Mouse (Mus musculus): ENCODE data around the gene E130114P18Rik. TPM values are rescaled to one million over a fixed set of nuclear protein-coding genes. Genes with fewer than 3 reads are reported as not detected.

E130114P18Rik gene
- polyA plus RNA-seq, 1 experiment from 2014 or later = 0.60 TPM

DNA sequence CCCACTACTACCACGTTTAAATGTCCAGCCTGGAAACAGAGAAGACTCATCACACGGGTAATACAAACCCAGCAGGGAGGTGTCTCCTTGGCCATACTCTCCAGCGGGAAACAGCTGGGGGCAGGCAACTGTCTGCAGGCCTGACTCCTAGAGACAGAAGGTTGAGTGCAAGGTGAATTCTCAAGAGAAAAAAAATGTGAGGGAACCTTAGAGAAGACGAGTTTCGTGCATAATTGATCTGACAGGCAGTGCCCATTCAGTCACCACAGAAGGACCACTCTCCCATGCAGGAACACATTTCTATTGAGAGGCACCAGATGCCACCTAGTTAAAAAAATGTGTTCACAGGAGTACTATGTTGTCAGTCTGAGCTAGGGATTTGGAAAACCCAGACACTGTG is 105.4 kb downstream of the E130114P18Rik start:
- WGBS = 64% methylated on average over 5 of the region's 5 CpGs
- no peak for ATAC-seq (replicated peaks; ENCODE audit: low FRiP score)
- Histone ChIP-seq H3K4me3 (ENCODE audit: low read depth, low read length) (no peak overlapping the region), H3K27me3 (replicated peaks; ENCODE audit: control insufficient read depth, insufficient read depth, low read length) (no peaks in the 10 kb centered on the region), H3K36me3 (ENCODE audit: control insufficient read depth, insufficient read depth, low read length) (no peaks in the 10 kb centered on the region), H3K27ac (ENCODE audit: low read depth, low read length) (no peak overlapping the region), H3K9me3 (ENCODE audit: control insufficient read depth, low read length) (no peaks in the 10 kb centered on the region), H3K9ac (ENCODE audit: low read depth, low read length) (no peak overlapping the region), H3K4me1 (replicated peaks; ENCODE audit: control insufficient read depth, insufficient read depth, low read length) (0 out of 2 replicates have a peak, but pooled peaks cover 4% of the 10 kb centered on the region), H3K4me2 (no peak overlapping the region)
- DNase-seq (ENCODE audit: low spot score) = no peak

DNA sequence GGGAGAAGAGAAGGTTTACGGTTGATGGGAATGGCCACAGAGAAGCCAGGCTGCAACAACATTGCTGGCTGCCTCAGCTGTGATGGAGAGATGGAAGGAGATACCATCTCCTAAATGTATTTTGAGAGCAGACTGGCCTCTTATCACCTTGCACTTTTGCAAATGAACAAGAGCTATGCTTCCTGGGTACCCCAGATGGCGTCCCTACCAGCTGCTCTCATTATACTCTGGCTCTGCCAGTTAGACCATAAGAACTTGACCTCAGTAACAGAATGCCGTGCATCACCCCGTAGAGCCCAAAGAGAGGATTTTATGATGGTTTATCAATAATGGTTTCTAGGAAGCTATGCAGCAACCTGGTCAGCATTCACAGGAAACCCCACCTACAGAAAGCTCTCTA is 106.0 kb downstream of the E130114P18Rik start:
- ATAC-seq (replicated peaks; ENCODE audit: low FRiP score) = no peak
- Histone ChIP-seq H3K27ac (ENCODE audit: low read depth, low read length) (no peak overlapping the region), H3K9me3 (ENCODE audit: control insufficient read depth, low read length) (no peaks in the 10 kb centered on the region), H3K4me3 (ENCODE audit: low read depth, low read length) (no peak overlapping the region), H3K36me3 (ENCODE audit: control insufficient read depth, insufficient read depth, low read length) (no peaks in the 10 kb centered on the region), H3K4me1 (replicated peaks; ENCODE audit: control insufficient read depth, insufficient read depth, low read length) (0 out of 2 replicates have a peak, but pooled peaks cover 4% of the 10 kb centered on the region), H3K9ac (ENCODE audit: low read depth, low read length) (no peak overlapping the region), H3K27me3 (replicated peaks; ENCODE audit: control insufficient read depth, insufficient read depth, low read length) (no peaks in the 10 kb centered on the region), H3K4me2 (no peak overlapping the region)
- 84% methylated on average over 4 of the region's 4 CpGs for WGBS
- no peak for DNase-seq (ENCODE audit: low spot score)

DNA sequence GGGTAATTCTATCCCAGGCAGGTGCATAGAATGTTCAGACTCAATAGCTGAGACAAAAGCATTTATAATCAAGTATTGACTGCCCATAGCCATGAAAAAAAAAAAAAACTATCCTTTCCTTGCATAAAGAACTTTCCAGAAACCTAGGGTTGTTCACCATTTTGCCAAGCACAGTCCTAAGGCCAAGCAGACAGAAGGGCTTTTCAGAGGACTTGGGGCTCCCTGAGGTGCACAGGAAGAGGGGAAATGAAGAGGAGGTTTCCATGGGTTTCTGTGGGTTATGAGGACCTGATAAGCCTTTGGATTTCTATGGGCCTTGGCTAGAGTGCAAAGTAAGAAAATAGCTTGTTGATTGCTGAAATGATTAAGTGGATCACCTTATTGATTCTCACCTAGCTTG is 107.5 kb downstream of the E130114P18Rik start:
- 0 out of 2 replicates have a peak, but pooled peaks cover 4% of the 10 kb centered on the region for H3K4me1 ChIP-seq (replicated peaks; ENCODE audit: control insufficient read depth, insufficient read depth, low read length)
- H3K4me2 ChIP-seq = no peak overlapping the region
- no peak overlapping the region for H3K27ac ChIP-seq (ENCODE audit: low read depth, low read length)
- no peak for DNase-seq (ENCODE audit: low spot score)
- H3K36me3 ChIP-seq (ENCODE audit: control insufficient read depth, insufficient read depth, low read length) = no peaks in the 10 kb centered on the region
- no peak overlapping the region for H3K4me3 ChIP-seq (ENCODE audit: low read depth, low read length)
- H3K27me3 ChIP-seq (replicated peaks; ENCODE audit: control insufficient read depth, insufficient read depth, low read length) = no peaks in the 10 kb centered on the region
- H3K9ac ChIP-seq (ENCODE audit: low read depth, low read length) = no peak overlapping the region
- ATAC-seq (replicated peaks; ENCODE audit: low FRiP score) = no peak
- H3K9me3 ChIP-seq (ENCODE audit: control insufficient read depth, low read length) = no peaks in the 10 kb centered on the region

DNA sequence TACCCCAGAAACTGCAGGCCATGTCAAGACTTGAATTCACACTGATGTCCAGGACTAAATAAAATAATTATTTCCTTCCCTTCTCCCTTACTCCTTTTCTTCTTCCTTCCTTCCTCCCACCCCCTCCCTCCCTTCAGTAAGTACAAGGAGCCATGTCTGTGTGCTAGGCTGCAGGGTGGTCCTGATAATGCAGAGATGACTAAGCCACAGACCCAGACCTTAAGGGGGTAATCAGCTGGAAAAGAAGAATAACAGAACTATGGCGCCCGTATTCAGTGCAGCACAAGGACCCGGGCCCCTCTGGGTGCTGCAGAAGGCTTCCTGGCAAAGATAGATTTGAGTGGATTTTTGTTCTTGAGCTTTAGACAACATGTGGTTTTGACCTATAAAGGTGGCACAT is 108.1 kb downstream of the E130114P18Rik start:
- no peak for DNase-seq (ENCODE audit: low spot score)
- Histone ChIP-seq H3K4me3 (ENCODE audit: low read depth, low read length) (no peak overlapping the region), H3K9me3 (ENCODE audit: control insufficient read depth, low read length) (no peaks in the 10 kb centered on the region), H3K27me3 (replicated peaks; ENCODE audit: control insufficient read depth, insufficient read depth, low read length) (no peaks in the 10 kb centered on the region), H3K4me1 (replicated peaks; ENCODE audit: control insufficient read depth, insufficient read depth, low read length) (0 out of 2 replicates have a peak, but pooled peaks cover 4% of the 10 kb centered on the region), H3K36me3 (ENCODE audit: control insufficient read depth, insufficient read depth, low read length) (no peaks in the 10 kb centered on the region), H3K27ac (ENCODE audit: low read depth, low read length) (no peak overlapping the region), H3K9ac (ENCODE audit: low read depth, low read length) (no peak overlapping the region), H3K4me2 (no peak overlapping the region)
- WGBS = 66% methylated on average over 3 of the region's 3 CpGs
- ATAC-seq (replicated peaks; ENCODE audit: low FRiP score) = no peak

DNA sequence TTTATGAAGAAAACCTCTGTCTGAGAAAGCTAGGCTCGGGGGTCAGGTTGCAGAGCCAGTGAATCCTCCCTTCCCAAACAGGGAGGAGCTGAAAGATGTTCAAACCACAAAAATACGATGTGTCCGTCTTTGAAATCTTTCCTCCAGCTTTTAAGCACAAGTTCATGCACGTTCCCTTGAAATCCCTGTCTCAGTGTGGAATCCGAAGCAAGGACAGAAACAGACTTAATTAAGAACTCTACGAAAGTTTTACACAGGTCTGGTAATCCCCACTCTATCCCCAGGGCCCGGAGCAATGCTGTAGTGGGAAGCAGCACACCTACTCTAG is 112.5 kb downstream of the E130114P18Rik start:
- Histone ChIP-seq H3K4me3 (ENCODE audit: low read depth, low read length) (no peak overlapping the region), H3K4me2 (no peak overlapping the region), H3K9ac (ENCODE audit: low read depth, low read length) (no peak overlapping the region), H3K9me3 (ENCODE audit: control insufficient read depth, low read length) (no peaks in the 10 kb centered on the region), H3K27ac (ENCODE audit: low read depth, low read length) (no peak overlapping the region), H3K36me3 (ENCODE audit: control insufficient read depth, insufficient read depth, low read length) (no peaks in the 10 kb centered on the region), H3K27me3 (replicated peaks; ENCODE audit: control insufficient read depth, insufficient read depth, low read length) (no peaks in the 10 kb centered on the region), H3K4me1 (replicated peaks; ENCODE audit: control insufficient read depth, insufficient read depth, low read length) (no peaks in the 10 kb centered on the region)
- DNase-seq (ENCODE audit: low spot score) (no peak), ATAC-seq (replicated peaks; ENCODE audit: low FRiP score) (no peak)
- WGBS = 80% methylated on average over 7 of the region's 7 CpGs

DNA sequence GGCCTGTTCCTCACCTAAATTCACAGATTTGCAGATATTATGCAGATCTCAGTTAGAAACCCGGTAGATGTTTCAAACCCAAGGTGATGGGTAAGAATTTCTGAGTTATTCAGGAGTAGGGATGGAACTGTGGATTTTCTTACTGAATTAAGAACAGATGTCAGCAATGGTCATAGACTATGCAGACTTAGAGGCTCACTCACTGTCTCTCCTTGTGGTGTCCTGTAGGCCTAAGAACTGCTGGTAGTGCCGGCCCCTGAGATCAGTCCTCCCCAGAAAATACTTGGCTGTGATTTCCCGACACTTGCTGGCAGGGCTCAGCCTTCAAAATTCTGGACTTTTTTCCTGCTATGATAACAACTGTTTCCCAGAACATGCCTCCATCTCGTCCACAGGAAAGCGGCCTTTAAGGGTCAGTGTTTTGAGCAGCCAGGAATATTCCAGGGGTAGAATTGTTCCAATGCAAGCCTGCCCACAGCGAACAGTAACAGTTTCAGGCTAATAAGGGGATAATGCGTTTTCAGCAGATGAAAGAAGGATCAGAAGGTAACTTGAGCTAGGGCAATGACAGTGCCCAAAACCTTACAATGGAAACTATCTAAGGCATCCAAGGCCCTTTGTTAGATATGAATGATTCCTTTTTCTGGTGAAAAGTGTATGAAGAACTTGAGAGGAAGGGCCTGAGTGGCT is 113.0 kb downstream of the E130114P18Rik start:
- no peak for DNase-seq (ENCODE audit: low spot score)
- Histone ChIP-seq H3K4me3 (ENCODE audit: low read depth, low read length) (no peak overlapping the region), H3K4me2 (no peak overlapping the region), H3K9me3 (ENCODE audit: control insufficient read depth, low read length) (no peaks in the 10 kb centered on the region), H3K9ac (ENCODE audit: low read depth, low read length) (no peak overlapping the region), H3K4me1 (replicated peaks; ENCODE audit: control insufficient read depth, insufficient read depth, low read length) (no peaks in the 10 kb centered on the region), H3K27ac (ENCODE audit: low read depth, low read length) (no peak overlapping the region), H3K36me3 (ENCODE audit: control insufficient read depth, insufficient read depth, low read length) (no peaks in the 10 kb centered on the region), H3K27me3 (replicated peaks; ENCODE audit: control insufficient read depth, insufficient read depth, low read length) (no peaks in the 10 kb centered on the region)
- 74% methylated on average over 7 of the region's 7 CpGs for WGBS
- no peak for ATAC-seq (replicated peaks; ENCODE audit: low FRiP score)

DNA sequence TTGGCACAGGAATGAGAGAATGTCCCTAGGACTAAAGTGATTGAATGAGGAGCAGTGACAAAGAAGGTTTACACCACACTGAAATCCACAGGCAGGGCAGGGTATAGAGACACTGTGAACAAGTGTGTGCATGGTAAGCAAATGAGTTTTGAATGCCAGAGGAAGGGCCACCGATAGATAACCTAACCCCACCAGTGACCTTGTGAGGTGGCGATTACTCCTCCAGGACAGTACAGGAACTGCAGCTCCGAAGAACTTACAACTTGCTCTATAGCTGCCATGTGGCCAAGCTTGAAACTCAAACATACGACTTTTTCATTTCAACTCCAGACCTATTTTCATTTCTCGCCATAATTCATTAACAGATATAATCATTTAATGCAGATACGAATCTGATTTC is 114.0 kb downstream of the E130114P18Rik start:
- no peaks in the 10 kb centered on the region for H3K4me1 ChIP-seq (replicated peaks; ENCODE audit: control insufficient read depth, insufficient read depth, low read length)
- H3K4me2 ChIP-seq = no peak overlapping the region
- no peak overlapping the region for H3K4me3 ChIP-seq (ENCODE audit: low read depth, low read length)
- WGBS = 77% methylated on average over 6 of the region's 6 CpGs
- H3K27me3 ChIP-seq (replicated peaks; ENCODE audit: control insufficient read depth, insufficient read depth, low read length) = no peaks in the 10 kb centered on the region
- no peak for DNase-seq (ENCODE audit: low spot score)
- no peak for ATAC-seq (replicated peaks; ENCODE audit: low FRiP score)
- H3K27ac ChIP-seq (ENCODE audit: low read depth, low read length) = no peak overlapping the region
- H3K36me3 ChIP-seq (ENCODE audit: control insufficient read depth, insufficient read depth, low read length) = no peaks in the 10 kb centered on the region
- H3K9me3 ChIP-seq (ENCODE audit: control insufficient read depth, low read length) = no peaks in the 10 kb centered on the region
- H3K9ac ChIP-seq (ENCODE audit: low read depth, low read length) = no peak overlapping the region

DNA sequence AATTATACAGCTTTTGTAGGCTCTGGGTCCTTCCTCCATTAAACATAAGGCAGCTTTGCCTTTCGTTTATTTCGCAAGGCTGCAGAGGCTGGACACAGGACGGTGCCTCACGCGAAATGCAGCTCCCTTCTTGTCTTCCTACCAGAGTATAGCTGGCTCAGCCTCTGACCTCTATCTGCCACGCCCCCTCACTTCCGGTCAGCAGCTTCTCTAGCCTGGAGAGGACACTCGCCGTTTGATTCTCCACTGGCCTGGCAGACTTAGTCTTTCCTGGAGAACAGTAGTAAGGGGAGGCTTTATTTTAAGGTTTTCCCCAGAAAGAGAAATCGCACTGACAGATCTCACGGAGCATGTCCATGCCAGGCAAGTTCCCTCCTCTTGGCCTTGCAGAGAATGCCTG is 115.0 kb downstream of the E130114P18Rik start:
- H3K4me3 ChIP-seq (ENCODE audit: low read depth, low read length) = no peak overlapping the region
- H3K4me2 ChIP-seq = no peak overlapping the region
- no peaks in the 10 kb centered on the region for H3K27me3 ChIP-seq (replicated peaks; ENCODE audit: control insufficient read depth, insufficient read depth, low read length)
- ATAC-seq (replicated peaks; ENCODE audit: low FRiP score) = no peak
- 49% methylated on average over 11 of the region's 11 CpGs for WGBS
- no peaks in the 10 kb centered on the region for H3K36me3 ChIP-seq (ENCODE audit: control insufficient read depth, insufficient read depth, low read length)
- H3K9me3 ChIP-seq (ENCODE audit: control insufficient read depth, low read length) = no peaks in the 10 kb centered on the region
- no peak overlapping the region for H3K27ac ChIP-seq (ENCODE audit: low read depth, low read length)
- DNase-seq (ENCODE audit: low spot score) = no peak
- no peaks in the 10 kb centered on the region for H3K4me1 ChIP-seq (replicated peaks; ENCODE audit: control insufficient read depth, insufficient read depth, low read length)
- no peak overlapping the region for H3K9ac ChIP-seq (ENCODE audit: low read depth, low read length)

DNA sequence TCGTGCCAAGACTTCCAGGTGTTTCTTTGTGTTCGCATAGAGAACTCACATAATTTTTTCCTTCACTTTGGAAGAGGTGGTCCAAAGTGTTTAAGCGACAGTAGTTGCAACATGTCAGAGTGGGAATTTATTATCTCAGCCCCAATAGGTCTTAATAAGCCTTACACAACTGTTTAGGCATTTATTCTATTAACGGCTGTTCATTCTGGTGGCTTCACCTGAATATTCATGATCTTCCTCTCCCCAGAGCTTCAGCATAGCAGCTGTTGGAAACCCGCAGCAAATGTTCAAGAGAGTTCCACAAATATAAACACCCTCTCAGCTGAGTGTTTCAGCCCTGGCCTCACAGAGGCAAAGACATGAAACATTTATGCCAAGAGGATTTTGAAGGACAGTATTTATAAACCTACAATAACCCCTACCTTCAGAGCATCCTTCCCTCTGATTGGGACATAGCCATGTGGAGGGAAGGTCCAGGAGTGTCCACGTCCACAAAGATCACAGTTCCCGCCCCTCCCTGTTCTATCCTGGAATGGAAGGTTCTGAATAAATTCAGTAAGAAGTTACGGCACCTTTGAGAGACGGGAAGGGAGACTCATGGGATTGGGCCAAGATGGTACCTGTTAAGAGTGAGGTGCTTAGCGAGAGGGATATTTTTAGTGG is 116.1 kb downstream of the E130114P18Rik start:
- no peaks in the 10 kb centered on the region for H3K4me1 ChIP-seq (replicated peaks; ENCODE audit: control insufficient read depth, insufficient read depth, low read length)
- DNase-seq (ENCODE audit: low spot score) = no peak
- no peak overlapping the region for H3K27ac ChIP-seq (ENCODE audit: low read depth, low read length)
- no peak overlapping the region for H3K9ac ChIP-seq (ENCODE audit: low read depth, low read length)
- no peaks in the 10 kb centered on the region for H3K9me3 ChIP-seq (ENCODE audit: control insufficient read depth, low read length)
- no peak overlapping the region for H3K4me3 ChIP-seq (ENCODE audit: low read depth, low read length)
- WGBS = 84% methylated on average over 10 of the region's 10 CpGs
- H3K4me2 ChIP-seq = no peak overlapping the region
- H3K36me3 ChIP-seq (ENCODE audit: control insufficient read depth, insufficient read depth, low read length) = no peaks in the 10 kb centered on the region
- ATAC-seq (replicated peaks; ENCODE audit: low FRiP score) = no peak
- H3K27me3 ChIP-seq (replicated peaks; ENCODE audit: control insufficient read depth, insufficient read depth, low read length) = no peaks in the 10 kb centered on the region
